ENCODE assay signal across 8 mouse cellular contexts in genomic region chr1:55237643-55238161, GRCm38 (mm10). TPM values are rescaled to one million over a fixed set of nuclear protein-coding genes. Genes with fewer than 3 reads are reported as not detected.
A peak's percentile ranks its signal among the peaks of the same experiment; 100 is the strongest.
DNase-seq lines count a peak whose midpoint lies in the region; ATAC-seq and TF ChIP-seq lines count a peak whose summit lies in the region.

No protein-coding gene starts in this region.

- no peak for TF ChIP-seq POLR2A in CH12.LX (IDR thresholded peaks at IDR 0.05; ENCODE audit: low read depth, low read length)

- in situ Hi-C loops in CH12.LX (cut with MboI; ENCODE audit: low pct_ligation_motif_present, low pct_unique_long_range_greater_than_20kb, low sequenced_read_pairs) = no loop called here

- TF ChIP-seq RAD21 in CH12.LX (IDR thresholded peaks at IDR 0.05; ENCODE audit: low read depth, low read length) = no peak

- peaks cover 0 to 33% of the 10 kb centered on the region in 2 experiments; a peak in 2 of 4 replicates for H3K4me1 ChIP-seq in CH12.LX (ENCODE audit: control insufficient read depth in 1 of 2, insufficient read depth in 2 of 2)
- H3K4me1 ChIP-seq in heart, embryonic 15.5 days (replicated peaks) = peaks cover 26% of the 10 kb centered on the region
- peaks cover 44% of the 10 kb centered on the region for H3K4me1 ChIP-seq in midbrain, embryonic 15.5 days

- H3K9ac ChIP-seq in CH12.LX (ENCODE audit: insufficient read depth, low read depth) = peak overlapping the region; percentile 56
- H3K9ac ChIP-seq in heart, embryonic 15.5 days = peak overlapping the region; percentile 76
- peak overlapping the region; percentile 64 for H3K9ac ChIP-seq in midbrain, embryonic 15.5 days

- H3K79me2 ChIP-seq in CH12.LX (replicated peaks; ENCODE audit: control insufficient read depth, extremely low read depth, insufficient read depth, poor library complexity, severe bottlenecking) = peaks cover 40% of the 10 kb centered on the region

- TF ChIP-seq CTCF in CH12.LX (conservative IDR thresholded peaks at IDR 0.05 in 1 of 2, IDR thresholded peaks at IDR 0.05 in 1 of 2; ENCODE audit: low read depth in 2 of 2, low read length in 2 of 2) = no peak

- no peaks in the 10 kb centered on the region for H3K27me3 ChIP-seq in CH12.LX (replicated peaks)
- no peaks in the 10 kb centered on the region for H3K27me3 ChIP-seq in heart, embryonic 15.5 days
- H3K27me3 ChIP-seq in midbrain, embryonic 15.5 days (replicated peaks) = no peaks in the 10 kb centered on the region

- no peak for TF ChIP-seq EP300 in CH12.LX (IDR thresholded peaks at IDR 0.05; ENCODE audit: low read length)

- H3K36me3 ChIP-seq in CH12.LX (replicated peaks in 1 of 2; ENCODE audit: control insufficient read depth in 1 of 2, insufficient read depth in 1 of 2, low read length in 1 of 2) = peaks cover 0 to 25% of the 10 kb centered on the region in 2 experiments
- no peaks in the 10 kb centered on the region for H3K36me3 ChIP-seq in heart, embryonic 15.5 days
- no peaks in the 10 kb centered on the region for H3K36me3 ChIP-seq in midbrain, embryonic 15.5 days (replicated peaks)

- ATAC-seq in common myeloid progenitor, adult 5-6 weeks (replicated peaks; ENCODE audit: low read depth, poor library complexity, severe bottlenecking) = peak; percentile 26
- ATAC-seq in heart, embryonic 15.5 days (replicated peaks; ENCODE audit: insufficient number of reproducible peaks, insufficient read depth, low FRiP score, low read depth) = no peak
- ATAC-seq in midbrain, embryonic 15.5 days (replicated peaks) = peak; percentile 76

- dilution Hi-C loops in CH12.LX (cut with MboI; ENCODE audit: extremely low pct_ligation_motif_present, extremely low pct_unique_long_range_greater_than_20kb, low sequenced_read_pairs) = no loop called here

- peak overlapping the region; percentile 5; the same call in 1 of the 2 replicates for H3K27ac ChIP-seq in CH12.LX (ENCODE audit: insufficient read depth, low read depth)
- peak overlapping the region; percentile 77 for H3K27ac ChIP-seq in heart, embryonic 15.5 days
- peak overlapping the region; percentile 90 for H3K27ac ChIP-seq in midbrain, embryonic 15.5 days

- H3K4me2 ChIP-seq in CH12.LX (ENCODE audit: insufficient read depth, low read depth, poor library complexity, severe bottlenecking) = peak overlapping the region; percentile 83
- peak overlapping the region; percentile 83 for H3K4me2 ChIP-seq in heart, embryonic 15.5 days
- H3K4me2 ChIP-seq in midbrain, embryonic 15.5 days = peak overlapping the region; percentile 81

- no peaks in the 10 kb centered on the region for H3K9me3 ChIP-seq in CH12.LX (replicated peaks; ENCODE audit: low read length)
- H3K9me3 ChIP-seq in heart, embryonic 15.5 days (replicated peaks) = no peaks in the 10 kb centered on the region
- no peaks in the 10 kb centered on the region for H3K9me3 ChIP-seq in midbrain, embryonic 15.5 days

- peak; percentile 40 for DNase-seq in adrenal gland, postnatal 10 days
- DNase-seq in adrenal gland, adult 18-20 months (ENCODE audit: low spot score in 2 of 2) = no peak
- DNase-seq in CH12.LX (ENCODE audit: extremely low read depth) = peak; percentile 14
- DNase-seq in kidney, postnatal 25 days = peak; percentile 28 to 54
- no peak for DNase-seq in ovary, postnatal 14 days (ENCODE audit: low spot score)

- under 1% methylated on average over 23 of the region's 23 CpGs for WGBS in heart, embryonic 15.5 days
- WGBS in midbrain, embryonic 15.5 days = under 1% methylated on average over 23 of the region's 23 CpGs

- H3K4me3 ChIP-seq in CH12.LX (replicated peaks in 1 of 3; ENCODE audit: low read depth in 2 of 3, low read length in 2 of 3, poor library complexity in 1 of 3) = peak overlapping the region; percentile 77 to 97 (median 89)
- H3K4me3 ChIP-seq in heart, embryonic 15.5 days = peak overlapping the region; percentile 82
- peak overlapping the region; percentile 79 for H3K4me3 ChIP-seq in midbrain, embryonic 15.5 days

TF ChIP-seq in CH12.LX, 34 proteins besides CTCF, POLR2A, EP300 and RAD21:
- TF ChIP-seq ZKSCAN1 (IDR thresholded peaks at IDR 0.05; ENCODE audit: borderline replicate concordance, low read depth, low read length) = no peak
- no peak for TF ChIP-seq USF1 (IDR thresholded peaks at IDR 0.05; ENCODE audit: low read depth, low read length)
- TF ChIP-seq ZNF384 (IDR thresholded peaks at IDR 0.05; ENCODE audit: low read depth, low read length) = no peak
- TF ChIP-seq IRF4 (IDR thresholded peaks at IDR 0.05; ENCODE audit: low read depth, low read length) = no peak
- no peak for TF ChIP-seq NRF1 (IDR thresholded peaks at IDR 0.05; ENCODE audit: low read depth, low read length)
- TF ChIP-seq JUN (IDR thresholded peaks at IDR 0.05; ENCODE audit: insufficient read depth, low read depth, low read length) = no peak
- no peak for TF ChIP-seq BHLHE40 (IDR thresholded peaks at IDR 0.05; ENCODE audit: low read depth, low read length)
- TF ChIP-seq HCFC1 (IDR thresholded peaks at IDR 0.05; ENCODE audit: low read depth, low read length) = no peak
- no peak for TF ChIP-seq KAT2A (IDR thresholded peaks at IDR 0.05; ENCODE audit: insufficient replicate concordance, low read length)
- no peak for TF ChIP-seq ZC3H11A (IDR thresholded peaks at IDR 0.05; ENCODE audit: low read depth, low read length)
- TF ChIP-seq RCOR1 (conservative IDR thresholded peaks at IDR 0.05; ENCODE audit: low read depth, low read length) = no peak
- TF ChIP-seq MAX (IDR thresholded peaks at IDR 0.05; ENCODE audit: low read length) = no peak
- no peak for TF ChIP-seq JUND (conservative IDR thresholded peaks at IDR 0.05; ENCODE audit: low read depth, low read length)

RNA-seq across cellular contexts. Expression of gene Mars2, which starts 0.7 kb away (rescaled TPM):
- total RNA-seq in adrenal gland, postnatal 10 days (2021) = 1 to 10 TPM; 5.0 to 5.8 TPM
- 1 to 10 TPM; 6.2 to 7.3 TPM for total RNA-seq in adrenal gland, adult 18-20 months (2021)
- 4.5 and 5.7 TPM in 2 replicates for total RNA-seq in CH12.LX (2012; rRNA removed)
- total RNA-seq in CH12.LX (2014; rRNA removed) = 5.6 and 5.8 TPM in 2 replicates
- polyA plus RNA-seq in CH12.LX (2012; ENCODE audit: insufficient read length, low read depth) = 3.5 and 3.7 TPM in 2 replicates
- 10.1 and 10.9 TPM in 2 replicates for total RNA-seq in common myeloid progenitor, adult 5-6 weeks (2017)
- polyA plus RNA-seq in heart, embryonic 15.5 days (2015; fragmentation: Nextera tagmentation; extraction: Ambion mirVana) = 3.3 and 3.5 TPM in 2 replicates
- 3.4 and 4.0 TPM in 2 replicates for polyA plus RNA-seq in midbrain, embryonic 15.5 days (2015; fragmentation: Nextera tagmentation; extraction: Ambion mirVana)

RNA-seq across cellular contexts. Expression of gene Rftn2, which starts 11.1 kb away (rescaled TPM):
- 10 to 100 TPM; 14.2 to 19.7 TPM for total RNA-seq in adrenal gland, postnatal 10 days (2021)
- 10 to 100 TPM; 15.3 to 18.5 TPM for total RNA-seq in adrenal gland, adult 18-20 months (2021)
- total RNA-seq in CH12.LX (2012; rRNA removed) (0.88 and 1.4 TPM in 2 replicates), CH12.LX (2014; rRNA removed) (0.96 and 1.1 TPM in 2 replicates)
- polyA plus RNA-seq in CH12.LX (2012; ENCODE audit: insufficient read length, low read depth) = 0.91 and 1.4 TPM in 2 replicates
- total RNA-seq in common myeloid progenitor, adult 5-6 weeks (2017) = 2.5 and 2.7 TPM in 2 replicates
- 9.4 and 10.3 TPM in 2 replicates for polyA plus RNA-seq in heart, embryonic 15.5 days (2015; fragmentation: Nextera tagmentation; extraction: Ambion mirVana)
- polyA plus RNA-seq in midbrain, embryonic 15.5 days (2015; fragmentation: Nextera tagmentation; extraction: Ambion mirVana) = 6.9 and 9.2 TPM in 2 replicates

Comparison
In these comparisons a context has a peak if more than half of its experiments do, and no peak if none do; other contexts are left out.
1. DNase-seq: peak in adrenal gland, postnatal 10 days (single experiment), CH12.LX (single experiment) and kidney, postnatal 25 days (2 of 2); none in adrenal gland, adult 18-20 months (0 of 2) and ovary, postnatal 14 days (single experiment).
2. H3K27ac ChIP-seq: peak in every context shown above with its lines; median percentile 90 in midbrain, embryonic 15.5 days; 77 in heart, embryonic 15.5 days; 5 in CH12.LX.
3. Peak in every context shown above with its lines, with median percentiles within 50 percentile points of each other: H3K4me2 ChIP-seq, H3K4me3 ChIP-seq and H3K9ac ChIP-seq.